Mouse (Mus musculus): ENCODE measurements around the gene Gpr146.

DNA sequence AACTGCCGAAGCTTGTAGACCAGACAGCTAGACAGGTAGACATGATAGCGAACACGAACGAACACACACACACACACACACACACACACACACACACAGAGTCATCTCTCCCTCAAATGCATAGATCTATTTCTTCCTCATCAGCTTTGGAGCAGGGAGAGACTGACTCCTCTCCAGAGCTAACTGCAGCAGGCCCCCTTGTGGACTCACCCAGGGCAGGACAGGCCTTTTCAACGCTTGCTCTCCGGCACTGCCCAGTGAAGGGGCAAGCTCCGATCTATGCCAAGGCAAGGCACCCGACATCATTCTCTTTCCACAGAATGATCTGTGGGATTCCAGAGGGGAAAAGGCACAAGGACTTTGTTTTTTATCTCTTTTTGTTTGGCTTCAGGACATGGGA, 67.8 kb downstream of the Gpr146 start:
- no peak for TF ChIP-seq CTCF (IDR thresholded peaks at IDR 0.05; ENCODE audit: low read depth, low read length)
- TF ChIP-seq POLR2A (IDR thresholded peaks at IDR 0.05; ENCODE audit: borderline replicate concordance, low read depth, low read length): no peak

All from bone marrow macrophage, adult 2 months (primary cell).